Mouse (Mus musculus) retina, postnatal 1 day (tissue): Measurements from ENCODE around the gene Vmn2r120.
"Not testable (repeated sequence)": the region's sequence is repeated elsewhere in the genome, so short reads cannot be mapped to it uniquely, and the experiment has no call there.

ENCODE experiments used
- DNase-seq: peaks from one replicate; pipeline ENCODE4 v3.0.0-alpha.2; 2012

Gene Vmn2r120

DNA sequence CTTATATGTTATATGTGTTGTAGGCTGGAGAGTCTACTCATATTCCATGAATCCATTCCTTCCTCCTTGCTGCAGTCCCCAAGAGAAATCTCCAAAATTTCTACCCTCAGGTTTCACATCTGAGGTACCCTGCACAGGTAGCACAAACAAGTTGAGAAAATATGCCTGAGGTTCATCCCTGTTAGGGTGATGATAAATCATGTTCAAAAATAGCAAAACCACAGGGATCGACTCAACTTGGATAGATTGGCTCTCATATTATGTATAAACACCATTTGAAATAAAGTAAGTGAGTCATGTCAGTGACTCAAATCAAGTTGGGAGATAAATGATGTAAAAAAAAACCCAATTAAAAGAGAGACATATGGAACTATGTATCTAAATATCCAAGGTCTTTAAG lies at the start of gene Vmn2r120:
Gene Vmn2r120 (minus strand): TSS at position 101 of the 400 bp plus-strand sequence.
- DNase-seq = no peak

DNA sequence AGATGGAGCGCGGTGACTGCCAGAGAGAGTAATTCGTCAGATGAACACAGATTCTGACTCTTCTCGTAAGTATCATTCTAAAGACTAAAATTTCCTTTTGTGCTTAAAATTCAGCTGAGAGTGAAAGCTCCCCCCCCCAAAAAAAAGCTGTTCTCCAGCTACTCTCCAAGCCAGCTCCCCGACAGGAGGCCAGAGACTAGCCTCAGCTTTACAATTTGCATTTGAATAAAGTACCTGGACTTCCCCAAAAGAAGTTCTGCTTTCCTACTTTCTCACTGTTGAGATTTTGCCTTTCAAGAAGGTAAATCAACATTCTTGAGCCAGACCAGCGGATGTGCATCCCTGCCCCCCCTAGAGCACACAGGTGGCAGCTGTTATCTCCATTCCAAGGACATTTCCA lies 42.0 kb upstream of the Vmn2r120 start:
- DNase-seq = not testable (repeated sequence)

DNA sequence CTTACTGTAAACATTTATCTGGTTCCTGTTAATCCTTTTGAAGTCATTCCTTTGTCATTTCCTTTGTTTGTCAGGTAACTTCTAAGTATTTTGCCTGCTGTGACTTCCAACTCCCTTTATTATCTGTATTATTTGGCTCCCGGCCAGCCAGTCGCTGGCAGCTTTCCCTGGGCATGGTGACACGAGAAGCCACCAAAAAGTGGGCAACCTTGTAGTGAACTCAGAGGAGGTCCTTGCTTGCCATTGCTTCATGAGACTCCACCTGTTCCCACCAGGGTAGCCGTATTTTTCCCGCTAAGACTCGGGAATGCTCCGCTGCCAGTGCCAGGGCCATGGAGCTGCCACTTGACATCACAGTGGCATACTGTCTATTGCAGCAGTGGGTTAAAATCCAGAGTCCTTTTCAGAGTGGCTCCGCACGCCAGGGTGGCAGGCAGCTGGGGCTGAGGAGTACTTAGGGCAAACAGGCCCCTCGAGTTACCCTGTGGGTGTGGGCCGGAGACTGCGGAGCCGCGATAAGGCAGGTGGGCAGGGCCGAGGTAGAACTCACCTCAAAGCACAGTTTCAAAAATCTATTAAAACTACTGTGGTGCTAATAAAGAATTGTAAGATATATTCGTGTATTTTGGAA lies 28.9 kb upstream of the Vmn2r120 start:
- no peak for DNase-seq
